Mouse (Mus musculus) lung, postnatal 36 days (tissue): ENCODE measurements around the gene Gm3776.
"Not testable (repeated sequence)": the region's sequence is repeated elsewhere in the genome, so short reads cannot be mapped to it uniquely, and the experiment has no call there.

Experiments
- DNase-seq: peaks from one replicate; pipeline ENCODE4 v3.0.0; 2022; ENCODE audit warnings: mixed read lengths

The Gm3776 gene

DNA sequence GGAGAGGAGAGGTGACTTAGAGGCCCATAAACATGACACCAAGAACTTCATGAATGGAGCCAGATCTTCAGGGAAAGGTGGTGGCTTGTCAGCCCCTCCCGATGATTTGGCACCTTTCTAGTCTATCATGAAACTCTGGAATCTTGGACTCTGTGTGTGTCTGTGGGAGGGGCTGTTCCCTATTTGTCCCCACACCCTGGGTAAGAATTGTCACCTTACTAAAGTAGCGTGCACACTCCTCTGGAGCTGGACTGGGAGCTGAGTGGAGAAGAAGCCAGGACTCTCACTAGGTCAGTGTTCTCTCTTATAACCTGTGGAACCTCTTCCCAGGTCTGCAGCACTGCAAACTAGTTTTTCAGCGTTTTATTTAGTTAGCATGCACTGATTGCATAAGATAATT is at the start of gene Gm3776:
Gene Gm3776, plus strand, starts transcription at position 216 of the 400 bp plus-strand sequence.
- not testable (repeated sequence) for DNase-seq

GRCm38 (mm10) chr9:78208956-78209355 is 48.0 kb upstream of the Gm3776 start:
- no peak for DNase-seq

DNA sequence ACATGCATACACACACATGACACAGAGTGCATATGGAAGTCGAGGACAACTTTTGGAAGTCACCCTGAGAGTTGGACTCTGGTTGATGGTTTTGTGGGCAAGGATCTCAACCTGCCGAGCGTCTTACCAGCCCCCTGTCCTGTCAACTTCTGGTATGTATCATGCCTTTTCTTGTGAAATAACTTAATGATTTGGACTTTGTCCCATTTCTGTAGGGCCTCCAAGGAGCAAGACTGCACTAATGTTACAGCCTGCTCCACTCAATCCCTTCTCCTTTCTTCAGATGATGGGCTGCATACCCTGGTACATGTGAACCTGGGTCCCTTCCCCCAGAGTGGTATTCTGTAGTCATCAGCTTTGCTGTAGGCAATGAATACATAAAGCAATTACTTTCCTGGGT is 46.9 kb upstream of the Gm3776 start:
- no peak for DNase-seq

- DNase-seq = no peak
These were observed 46.1 kb upstream of the Gm3776 start for GRCm38 (mm10) chr9:78210821-78211220.

GRCm38 (mm10) chr9:78211521-78211920 is 45.4 kb upstream of the Gm3776 start:
- no peak for DNase-seq

DNA sequence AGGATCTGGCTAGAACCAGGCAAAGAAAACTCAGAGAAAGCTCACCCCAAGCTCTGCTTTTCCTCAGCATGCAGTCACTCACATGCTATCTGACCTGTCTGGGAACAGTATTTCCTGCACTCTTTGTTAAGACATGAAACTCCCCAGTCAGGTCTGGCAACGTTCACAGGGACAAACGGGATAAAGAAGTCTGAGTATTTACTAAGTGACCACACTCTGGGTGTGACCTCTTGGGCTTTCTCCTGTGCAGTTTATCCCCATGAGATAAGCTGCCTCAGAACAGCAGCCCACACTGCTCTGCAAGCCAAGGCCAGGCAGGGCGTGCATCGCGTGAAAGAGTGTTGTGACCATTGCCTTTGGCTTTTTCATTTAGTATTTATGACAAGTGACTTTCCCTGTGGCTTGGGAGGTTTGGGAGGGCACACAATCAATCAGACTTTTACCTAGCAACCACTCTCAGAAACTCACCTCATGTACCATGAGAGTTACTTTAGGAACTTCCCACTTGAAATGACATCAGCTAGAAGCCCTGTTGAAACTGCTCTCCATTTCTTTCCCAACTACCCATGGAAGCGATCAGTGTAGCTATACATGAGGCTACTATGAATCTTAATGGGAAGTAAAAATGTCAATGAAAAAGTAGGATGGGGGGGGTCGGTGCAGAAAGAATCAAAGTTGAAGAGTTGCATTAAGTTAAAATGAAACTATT is 44.4 kb upstream of the Gm3776 start:
- DNase-seq = peak; percentile 87

DNA sequence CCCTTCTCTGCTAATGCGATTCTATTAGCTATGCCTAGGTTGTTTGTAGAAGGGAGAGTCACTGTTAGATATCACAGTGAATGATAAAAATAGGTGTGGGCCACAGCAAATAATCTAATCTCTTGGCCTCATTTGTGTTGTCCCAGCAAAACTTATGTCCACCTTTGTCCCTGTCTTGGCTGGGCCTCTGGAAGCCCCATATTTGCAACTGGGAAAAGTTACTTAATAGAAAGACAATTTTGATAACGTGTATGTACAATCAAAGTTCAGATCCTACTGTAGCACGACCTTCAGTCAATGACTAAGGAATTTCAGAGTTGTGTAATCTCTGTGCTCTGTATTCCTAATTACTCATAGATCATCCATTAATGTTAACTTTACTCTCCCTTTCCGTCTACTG is 39.9 kb upstream of the Gm3776 start:
- no peak for DNase-seq

DNA sequence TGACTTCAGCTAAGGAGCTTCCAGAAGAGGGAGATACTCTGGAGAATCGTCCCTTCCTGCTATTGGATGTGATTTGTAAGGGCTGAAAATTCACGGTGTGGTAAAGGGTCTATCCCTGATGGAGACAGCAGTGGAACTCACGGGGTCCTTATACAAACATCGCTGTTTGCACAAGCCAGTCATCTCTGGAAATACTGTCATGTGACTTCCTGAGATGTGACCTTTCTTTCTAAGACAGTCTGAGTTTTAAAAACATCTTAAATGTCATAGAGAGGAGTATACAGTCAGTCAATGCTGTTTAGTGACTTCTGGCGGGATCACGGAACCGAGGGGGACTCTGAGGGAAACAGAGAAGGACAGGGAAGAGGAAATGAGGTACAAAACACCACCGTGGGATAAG is 34.3 kb upstream of the Gm3776 start:
- no peak for DNase-seq

DNA sequence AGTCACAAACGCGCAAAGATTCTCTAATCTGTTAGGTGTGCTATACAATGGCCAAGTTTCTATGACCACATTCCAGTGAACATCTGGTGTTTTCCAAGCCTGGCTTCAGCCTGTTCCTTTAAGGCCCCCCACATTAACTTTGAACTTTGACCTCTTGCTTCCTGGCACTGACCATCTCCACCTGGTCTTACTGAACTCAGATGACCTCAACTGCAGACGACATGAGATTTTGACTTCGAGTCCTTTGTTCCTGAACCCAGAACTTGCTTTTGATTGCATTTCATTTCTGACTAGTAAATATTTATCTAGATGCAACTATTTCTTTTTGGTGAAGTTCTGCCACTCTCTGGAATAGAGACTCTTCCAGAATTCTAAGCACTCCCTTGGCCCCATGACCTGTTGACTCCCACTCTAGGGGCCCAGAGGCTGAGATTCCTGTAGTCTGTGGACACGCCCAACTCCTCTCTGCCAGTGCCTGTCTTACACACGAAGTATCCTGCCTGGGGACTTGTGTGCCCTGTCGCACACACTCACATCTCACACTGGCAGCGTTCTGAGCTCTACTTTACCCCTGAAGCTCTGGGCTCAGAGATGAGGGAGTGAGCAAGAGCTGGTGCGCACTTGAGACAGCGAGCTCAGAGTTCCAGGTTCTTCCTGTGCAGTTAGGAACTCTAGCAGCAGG is 33.6 kb upstream of the Gm3776 start:
- DNase-seq = no peak

DNA sequence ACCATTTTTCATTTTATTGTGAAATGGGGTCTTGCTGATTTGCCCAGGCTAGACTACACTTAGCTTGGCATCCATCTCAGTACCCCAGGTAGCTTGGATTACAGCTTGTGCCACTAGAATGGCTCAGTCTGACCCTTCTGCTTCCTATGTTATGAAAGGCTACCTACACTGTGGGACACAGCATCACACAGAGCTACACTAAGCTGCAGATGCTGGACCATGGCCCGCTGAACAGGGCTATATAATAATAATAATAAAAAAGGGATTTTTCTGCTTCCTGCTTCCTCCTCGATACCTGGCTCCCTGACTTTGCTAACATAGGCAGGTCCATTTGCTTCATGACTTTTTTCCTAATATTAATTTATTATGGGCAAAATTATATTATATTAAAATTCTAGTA is 32.5 kb upstream of the Gm3776 start:
- no peak for DNase-seq

DNA sequence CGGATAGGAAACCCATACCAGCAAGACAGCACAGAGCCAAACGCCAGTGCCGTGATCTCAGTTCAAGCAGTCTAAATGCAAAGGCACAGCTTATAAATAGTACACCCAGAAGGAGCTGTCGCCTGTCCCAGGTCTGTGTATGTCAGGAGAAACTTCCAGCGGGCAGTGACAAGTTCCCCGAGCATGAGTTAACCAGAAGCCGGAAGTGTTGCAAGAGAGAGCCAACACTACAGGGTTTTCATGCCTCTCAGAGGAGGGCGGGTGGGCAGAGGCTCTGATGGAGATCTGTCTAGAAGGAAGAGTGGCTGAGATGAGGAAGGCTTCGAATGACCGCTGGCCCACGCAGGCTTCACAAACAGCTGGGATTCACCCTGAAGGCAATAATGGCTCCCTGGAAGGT is 31.6 kb upstream of the Gm3776 start:
- peak; percentile 15 for DNase-seq

DNA sequence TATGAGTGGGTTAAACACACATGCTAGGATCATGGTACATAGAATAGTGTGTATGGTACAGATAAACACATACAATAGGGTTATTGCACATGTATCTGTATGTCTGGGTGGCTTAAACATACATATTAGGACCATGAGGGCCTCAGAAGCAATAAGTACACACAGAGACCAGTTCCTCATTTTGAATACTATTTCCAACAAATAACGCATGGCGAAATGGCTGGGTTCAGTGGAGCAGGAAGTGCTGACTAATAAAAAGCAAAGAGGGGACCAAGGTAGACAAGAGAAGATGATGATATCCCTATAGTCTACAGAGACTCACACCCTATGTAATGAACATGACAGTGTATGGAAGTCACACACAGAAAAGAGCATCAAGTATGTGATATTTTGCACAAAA is 28.8 kb upstream of the Gm3776 start:
- no peak for DNase-seq

DNA sequence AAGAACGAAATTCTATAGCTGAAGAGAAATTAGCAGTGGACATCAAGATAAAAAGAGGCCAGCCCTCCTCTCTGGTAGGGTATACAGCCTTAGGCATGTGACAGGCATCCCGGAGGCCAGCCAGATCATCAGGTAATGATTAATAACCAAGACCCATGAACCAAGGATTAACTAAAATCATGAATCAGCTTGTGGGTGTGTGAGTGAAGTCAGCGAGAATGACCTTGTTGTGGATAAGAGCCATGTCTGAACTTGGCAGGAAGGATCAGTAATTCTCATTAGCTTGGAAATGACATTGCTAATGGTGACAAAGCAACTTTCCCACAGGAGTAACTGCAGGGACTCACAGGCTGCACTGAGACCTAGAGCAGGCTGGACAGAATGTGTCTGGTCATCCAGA is 27.3 kb upstream of the Gm3776 start:
- not testable (repeated sequence) for DNase-seq

GRCm38 (mm10) chr9:78230461-78230860 is 26.5 kb upstream of the Gm3776 start, which contains the start of gene Gsta1:
TSS of gene Gsta1 (plus strand) at chr9:78230656.
- not testable (repeated sequence) for DNase-seq

- not testable (repeated sequence) for DNase-seq
These were observed 23.7 kb upstream of the Gm3776 start for GRCm38 (mm10) chr9:78233121-78233695.

DNA sequence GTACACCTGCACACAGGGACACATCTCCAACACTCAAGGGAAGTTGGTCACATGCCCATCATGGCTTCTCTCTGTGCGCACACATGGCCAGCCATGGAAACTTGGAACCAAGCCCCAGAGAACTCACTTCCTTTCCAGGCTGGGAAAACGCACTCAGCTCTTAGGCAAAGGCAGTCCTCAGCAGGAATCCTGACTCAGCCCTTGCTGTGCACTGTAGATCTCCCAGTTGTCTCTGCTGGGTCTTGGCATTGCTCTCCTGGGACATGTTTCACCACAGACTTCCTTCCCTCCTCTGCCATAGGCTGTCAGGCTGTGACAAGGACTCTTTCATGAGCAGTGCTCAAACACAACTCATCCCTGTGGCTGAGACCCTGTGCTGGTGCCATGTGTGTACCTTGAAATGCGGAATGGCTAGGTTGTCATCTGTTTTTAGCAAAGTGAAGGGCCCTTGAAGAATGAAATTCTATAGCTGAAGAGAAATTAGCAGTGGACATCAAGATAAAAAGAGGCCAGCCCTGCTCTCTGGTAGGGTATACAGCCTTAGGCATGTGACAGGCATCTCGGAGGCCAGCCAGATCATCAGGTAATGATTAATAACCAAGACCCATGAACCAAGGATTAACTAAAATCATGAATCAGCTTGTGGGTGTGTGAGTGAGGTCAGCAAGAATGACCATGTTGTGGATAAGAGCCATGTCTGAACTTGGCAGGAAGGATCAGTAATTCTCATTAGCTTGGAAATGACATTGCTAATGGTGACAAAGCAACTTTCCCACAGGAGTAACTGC is 1.1 kb upstream of the Gm3776 start:
- DNase-seq = not testable (repeated sequence)

- DNase-seq = peak; percentile 67
These were observed 2.8 kb downstream of the Gm3776 start for GRCm38 (mm10) chr9:78259688-78260087.

DNA sequence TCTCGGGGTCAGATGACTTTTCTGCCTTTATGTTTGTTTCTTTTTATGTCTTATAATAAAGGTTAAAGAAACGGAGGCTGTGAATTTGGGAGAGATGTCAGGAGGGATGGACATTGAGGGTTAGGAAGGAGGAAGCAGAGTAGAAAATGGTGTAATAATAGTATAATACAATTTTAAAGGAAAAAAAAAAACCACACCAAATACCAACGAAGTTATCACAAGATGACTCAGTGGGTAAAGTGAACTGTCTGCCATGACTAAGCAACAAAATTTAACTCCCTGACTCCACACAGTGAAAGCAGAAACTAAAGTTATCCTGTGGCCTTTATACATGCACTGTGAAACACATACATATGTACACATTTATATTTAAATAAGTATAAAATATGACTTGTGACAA is 14.0 kb downstream of the Gm3776 start:
- not testable (repeated sequence) for DNase-seq

DNA sequence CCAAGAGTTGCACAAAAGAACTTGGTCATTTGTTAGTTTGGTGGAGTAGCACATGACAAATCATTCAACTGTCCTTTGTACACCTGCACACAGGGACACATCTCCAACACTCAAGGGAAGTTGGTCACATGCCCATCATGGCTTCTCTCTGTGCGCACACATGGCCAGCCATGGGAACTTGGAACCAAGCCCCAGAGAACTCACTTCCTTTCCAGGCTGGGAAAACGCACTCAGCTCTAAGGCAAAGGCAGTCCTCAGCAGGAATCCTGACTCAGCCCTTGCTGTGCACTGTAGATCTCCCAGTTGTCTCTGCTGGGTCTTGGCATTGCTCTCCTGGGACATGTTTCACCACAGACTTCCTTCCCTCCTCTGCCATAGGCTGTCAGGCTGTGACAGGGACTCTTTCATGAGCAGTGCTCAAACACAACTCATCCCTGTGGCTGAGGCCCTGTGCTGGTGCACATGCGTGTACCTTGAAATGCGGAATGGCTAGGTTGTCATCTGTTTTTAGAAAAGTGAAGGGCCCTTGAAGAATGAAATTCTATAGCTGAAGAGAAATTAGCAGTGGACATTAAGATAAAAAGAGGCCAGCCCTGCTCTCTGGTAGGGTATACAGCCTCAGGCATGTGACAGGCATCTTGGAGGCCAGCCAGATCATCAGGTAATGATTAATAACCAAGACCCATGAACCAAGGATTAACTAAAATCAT is 25.2 kb downstream of the Gm3776 start:
- peak; percentile 2 for DNase-seq

- not testable (repeated sequence) for DNase-seq
These were observed 32.1 kb downstream of the Gm3776 start for GRCm38 (mm10) chr9:78289063-78289462.

DNA sequence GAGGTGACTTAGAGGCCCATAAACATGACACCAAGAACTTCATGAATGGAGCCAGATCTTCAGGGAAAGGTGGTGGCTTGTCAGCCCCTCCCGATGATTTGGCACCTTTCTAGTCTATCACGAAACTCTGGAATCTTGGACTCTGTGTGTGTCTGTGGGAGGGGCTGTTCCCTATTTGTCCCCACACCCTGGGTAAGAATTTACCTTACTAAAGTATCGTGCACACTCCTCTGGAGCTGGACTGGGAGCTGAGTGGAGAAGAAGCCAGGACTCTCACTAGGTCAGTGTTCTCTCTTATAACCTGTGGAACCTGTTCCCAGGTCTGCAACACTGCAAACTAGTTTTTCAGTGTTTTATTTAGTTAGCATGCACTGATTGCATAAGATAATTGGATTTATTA is 32.8 kb downstream of the Gm3776 start, which contains the start of gene Gm10639:
Gene Gm10639, plus strand, starts transcription at position 201 of the 400 bp plus-strand sequence.
- DNase-seq = peak; percentile 7

- DNase-seq = not testable (repeated sequence)
These were observed 35.5 kb downstream of the Gm3776 start for GRCm38 (mm10) chr9:78292462-78292861.
